Mouse (Mus musculus) erythroblast, embryonic 14.5 days (primary cell): ENCODE measurements around the gene Pax6. TPM values are rescaled to one million over a fixed set of nuclear protein-coding genes. Genes with fewer than 3 reads are reported as not detected.

Experiments used
- H3K27me3 ChIP-seq: 2 replicates; pipeline ENCODE4 v1.6.1; 2012; ENCODE audit warnings: inconsistent platforms; ENCODE audit not compliant: control insufficient read depth
- H3K36me3 ChIP-seq: 2 replicates; pipeline ENCODE4 v1.6.1; 2012; ENCODE audit warnings: mild to moderate bottlenecking, inconsistent platforms; ENCODE audit not compliant: control insufficient read depth
- H3K4me1 ChIP-seq: 2 replicates; pipeline ENCODE4 v1.6.1; 2012; ENCODE audit warnings: inconsistent platforms; ENCODE audit not compliant: control insufficient read depth
- H3K4me3 ChIP-seq: replicated peaks from 2 replicates; pipeline ENCODE3; 2012; ENCODE audit warnings: moderate library complexity, mild to moderate bottlenecking, inconsistent platforms
- H3K9me3 ChIP-seq: 2 replicates; pipeline ENCODE4 v1.6.1; 2012; ENCODE audit warnings: low read length, inconsistent platforms, mixed read lengths; ENCODE audit not compliant: control insufficient read depth
- GATA1 ChIP-seq: IDR thresholded peaks from 2 replicates; pipeline ENCODE4 v1.6.1; 2012; ENCODE audit warnings: low read length, inconsistent platforms, mixed read lengths
- TAL1 ChIP-seq: IDR thresholded peaks from 3 replicates; pipeline ENCODE4 v1.6.1; 2012; ENCODE audit warnings: low read length, inconsistent platforms, mixed read lengths
- polyA plus RNA-seq: library from polyadenylated mRNA; stranded (reverse); fragments of >175 nt; gene quantifications from 2 replicates; pipeline ENCODE4 v1.2.3, GENCODE M21; 2012

Pax6 gene
- polyA plus RNA-seq = 0.05 and 0.06 TPM in 2 replicates

DNA sequence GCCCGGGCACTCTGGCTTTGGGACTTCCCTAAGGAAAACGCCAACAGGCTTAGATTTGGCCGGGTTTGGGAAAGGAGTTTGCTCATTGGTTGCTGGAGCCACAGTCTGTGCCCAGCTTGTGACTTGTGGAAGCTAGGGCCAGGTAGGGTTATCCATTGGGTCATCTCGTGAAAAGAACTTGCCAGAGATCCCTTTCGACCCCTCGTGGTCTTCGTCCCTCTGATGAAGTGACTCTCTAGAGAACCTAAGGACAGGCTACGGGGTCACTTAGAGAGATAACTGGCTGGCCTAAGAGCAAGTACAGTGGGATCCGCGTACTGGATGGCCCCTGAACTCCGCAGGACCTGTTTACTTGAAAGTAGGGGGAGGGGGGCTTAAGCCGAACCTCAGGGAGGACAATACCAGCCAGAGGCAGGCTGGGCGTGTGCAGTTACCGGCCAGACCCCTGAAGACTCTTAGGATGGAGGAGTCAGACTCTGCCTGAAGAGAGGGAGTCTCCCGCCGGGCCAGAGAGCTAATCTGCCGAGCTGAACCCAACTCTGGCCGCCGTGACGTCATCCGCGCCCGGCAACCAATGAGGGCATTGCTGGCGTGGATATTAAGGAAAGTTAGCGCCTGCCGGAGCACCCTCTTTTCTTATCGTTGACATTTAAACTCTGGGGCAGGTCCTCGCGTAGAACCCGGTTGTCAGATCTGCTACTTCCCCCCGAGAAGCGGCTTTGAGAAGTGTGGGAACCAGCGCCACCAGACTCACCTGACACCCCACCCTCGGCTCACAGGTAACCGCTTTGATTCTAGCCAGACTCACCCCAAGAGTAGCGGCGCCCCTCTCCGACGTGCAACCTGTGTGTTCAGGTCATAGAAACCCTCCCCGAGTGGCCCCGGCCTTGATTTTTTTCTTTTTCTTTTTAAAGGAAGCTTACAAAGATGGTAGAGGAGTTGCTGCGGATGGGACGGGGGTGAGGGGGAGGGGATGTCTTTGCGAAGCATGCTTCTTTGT is at the start of gene Pax6:
Gene Pax6 (plus strand): TSS at position 630 of the 1,000 bp plus-strand sequence.
- Histone ChIP-seq H3K36me3 (no peaks in the 10 kb centered on the region), H3K4me3 (no peak within 1 kb of the TSS), H3K9me3 (peaks cover 5% of the 10 kb centered on the region; the same call in 1 of the 2 replicates), H3K4me1 (no peaks in the 10 kb centered on the region), H3K27me3 (peaks cover 100% of the 10 kb centered on the region)
- TF ChIP-seq TAL1 (no peak), GATA1 (no peak)

DNA sequence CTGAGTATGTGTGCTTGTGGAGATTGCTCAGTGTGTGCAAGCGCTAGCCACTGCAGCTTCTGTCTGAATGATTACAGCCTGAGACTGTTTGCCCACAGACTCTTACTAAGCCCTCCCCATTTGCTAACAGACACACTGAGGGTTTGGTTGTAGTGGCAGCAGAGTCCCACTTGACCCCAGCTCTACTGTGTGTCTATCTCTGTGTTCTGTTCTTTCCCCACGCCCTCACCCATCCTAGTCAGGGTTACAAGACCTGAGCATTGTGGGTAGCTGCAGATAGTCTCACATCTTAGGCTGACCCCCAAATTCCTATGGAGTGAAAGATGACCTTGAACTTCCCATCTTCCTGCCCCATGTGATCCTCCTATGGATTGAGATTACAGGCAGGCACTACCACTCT is 19.8 kb upstream of the Pax6 start:
- H3K27me3 ChIP-seq = peaks cover 10% of the 10 kb centered on the region; the same call in 1 of the 2 replicates
- H3K36me3 ChIP-seq = no peaks in the 10 kb centered on the region
- no peaks in the 10 kb centered on the region for H3K9me3 ChIP-seq
- H3K4me3 ChIP-seq = no peak overlapping the region
- H3K4me1 ChIP-seq = no peaks in the 10 kb centered on the region
- TF ChIP-seq GATA1 (no peak), TAL1 (no peak)

DNA sequence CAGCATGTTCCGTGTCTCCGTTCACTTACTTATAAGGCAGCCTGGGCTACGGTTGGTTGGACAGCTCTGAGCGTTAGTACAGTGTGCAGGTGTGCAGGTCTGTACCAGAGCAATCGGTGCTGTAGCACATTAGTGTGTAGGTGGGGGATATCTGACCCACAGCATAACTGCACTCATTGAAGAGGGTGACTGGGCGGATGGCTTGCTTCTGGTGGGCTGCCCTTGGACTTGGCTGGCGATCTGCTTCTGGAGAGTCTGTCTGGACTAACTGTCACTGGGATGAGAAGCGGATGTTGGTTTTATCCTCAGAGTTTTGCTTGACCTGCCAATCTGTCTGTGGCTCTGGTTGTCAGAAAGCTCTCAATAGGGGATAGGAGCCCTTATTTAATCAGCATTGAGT is 12.2 kb upstream of the Pax6 start:
- H3K4me3 ChIP-seq = no peak overlapping the region
- no peaks in the 10 kb centered on the region; the same call in 1 of the 2 replicates for H3K9me3 ChIP-seq
- peaks cover 67% of the 10 kb centered on the region for H3K27me3 ChIP-seq
- no peak for TF ChIP-seq GATA1
- TF ChIP-seq TAL1 = no peak
- no peaks in the 10 kb centered on the region for H3K36me3 ChIP-seq
- no peaks in the 10 kb centered on the region for H3K4me1 ChIP-seq

DNA sequence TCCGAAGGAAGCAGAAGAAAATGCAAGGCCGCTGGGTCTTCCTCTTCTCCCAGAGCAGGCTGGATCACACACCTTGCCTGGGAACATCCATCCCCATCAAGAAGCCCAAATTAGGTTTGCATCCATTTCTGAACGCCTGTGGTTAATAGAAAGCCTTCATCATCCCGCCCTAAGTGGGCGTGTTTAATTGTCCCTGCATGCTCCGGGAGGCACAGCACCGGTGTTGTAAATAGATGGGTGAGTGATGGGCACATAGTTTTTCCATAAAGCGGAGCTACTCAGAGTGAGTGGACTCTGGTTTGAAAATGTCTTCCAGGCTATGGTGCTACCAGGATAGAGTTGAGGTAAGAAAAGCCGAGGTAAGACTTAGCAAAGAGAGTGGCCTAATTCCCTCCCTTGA is 9.3 kb upstream of the Pax6 start:
- no peak for TF ChIP-seq TAL1
- no peak for TF ChIP-seq GATA1

DNA sequence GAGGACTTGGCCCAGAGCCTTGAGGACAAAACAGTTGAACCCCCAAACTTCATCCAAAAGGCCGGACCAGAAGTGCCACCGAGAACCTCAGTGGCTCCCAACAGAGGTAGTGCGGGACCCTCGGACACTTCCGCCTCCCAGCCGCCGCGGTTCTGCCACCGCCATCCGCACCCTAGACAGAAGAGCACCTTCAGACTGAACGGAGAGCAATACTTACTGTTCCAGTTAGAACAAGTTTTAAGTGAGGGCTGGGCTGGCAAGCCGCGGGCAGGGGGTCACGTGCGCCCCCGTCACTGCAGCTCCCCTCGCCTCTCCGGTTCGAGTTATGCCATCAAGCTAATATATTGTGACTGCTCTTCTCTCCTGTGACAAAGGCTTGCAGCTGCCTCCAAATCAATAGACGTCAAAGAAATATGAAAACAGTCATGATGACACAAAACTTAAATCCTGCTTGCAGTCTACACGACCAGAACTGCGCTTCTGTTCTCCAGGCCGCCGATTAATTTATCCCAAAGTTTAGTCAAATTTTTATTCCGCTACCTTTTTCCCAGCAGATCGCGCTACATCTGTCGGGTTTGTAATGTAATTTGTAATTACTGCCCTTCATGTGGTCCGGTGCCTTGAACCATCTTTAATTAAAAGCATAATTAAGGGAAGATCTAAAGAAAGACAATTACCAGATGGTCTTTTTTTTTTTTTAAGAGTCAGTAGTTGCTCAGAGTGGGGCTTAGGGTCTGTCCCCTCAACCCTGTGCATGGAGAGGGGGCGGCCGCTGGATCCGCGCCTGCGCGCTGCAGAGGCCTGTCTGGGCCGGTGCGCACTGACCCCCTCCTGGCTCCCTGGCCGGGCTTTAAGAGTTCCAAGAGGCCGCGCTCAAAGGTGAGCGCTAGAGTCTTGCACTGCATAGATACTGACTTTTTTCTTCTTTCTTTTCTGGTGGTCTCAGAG is 8.5 kb upstream of the Pax6 start:
- no peak for TF ChIP-seq GATA1
- no peak for TF ChIP-seq TAL1
- H3K36me3 ChIP-seq = no peaks in the 10 kb centered on the region
- no peak overlapping the region for H3K4me3 ChIP-seq
- H3K9me3 ChIP-seq = no peaks in the 10 kb centered on the region; the same call in 1 of the 2 replicates
- no peaks in the 10 kb centered on the region for H3K4me1 ChIP-seq
- H3K27me3 ChIP-seq = peaks cover 93% of the 10 kb centered on the region

More for the DNA sequence above, 9.3 kb upstream of the Pax6 start:
- H3K36me3 ChIP-seq = no peaks in the 10 kb centered on the region
- H3K9me3 ChIP-seq = no peaks in the 10 kb centered on the region; the same call in 1 of the 2 replicates
- H3K4me1 ChIP-seq = no peaks in the 10 kb centered on the region
- H3K27me3 ChIP-seq = peaks cover 85% of the 10 kb centered on the region
- no peak overlapping the region for H3K4me3 ChIP-seq

DNA sequence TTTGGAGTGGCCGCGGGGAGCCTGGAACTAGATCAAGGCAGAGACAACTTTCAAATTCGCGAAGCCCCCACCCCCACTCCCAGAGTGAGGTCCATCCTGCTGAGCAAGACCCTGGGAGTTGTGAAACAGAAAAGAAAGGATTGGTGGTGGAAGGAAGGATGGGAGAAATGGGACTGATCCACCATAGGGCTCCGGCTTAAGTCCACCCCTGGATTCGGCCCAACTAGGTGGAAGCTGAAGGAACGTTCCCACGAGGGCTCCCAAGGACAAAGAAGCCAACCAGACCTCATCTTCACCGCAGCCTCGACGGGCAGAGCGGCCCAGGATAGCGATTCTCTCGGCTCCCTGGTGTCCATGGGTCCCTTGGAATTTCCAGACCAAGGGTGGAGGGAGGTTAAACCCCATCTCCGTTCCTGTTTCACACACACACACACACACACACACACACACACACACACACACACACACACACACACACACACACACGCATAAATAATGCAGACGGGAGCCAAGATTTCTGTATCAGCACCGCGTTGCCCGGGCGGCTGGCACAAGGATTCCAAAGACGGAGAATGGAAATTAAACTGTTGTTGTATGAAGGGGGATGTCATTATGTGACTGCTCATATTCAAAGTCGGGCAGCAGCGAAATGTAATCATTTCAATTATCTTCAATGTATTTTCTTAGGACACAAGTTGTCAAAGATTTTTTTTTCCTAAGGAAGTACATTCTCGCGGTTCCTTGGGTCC is 7.7 kb upstream of the Pax6 start:
- H3K9me3 ChIP-seq = no peaks in the 10 kb centered on the region; the same call in 1 of the 2 replicates
- no peaks in the 10 kb centered on the region for H3K4me1 ChIP-seq
- H3K27me3 ChIP-seq = peaks cover 97% of the 10 kb centered on the region
- H3K36me3 ChIP-seq = no peaks in the 10 kb centered on the region
- no peak for TF ChIP-seq TAL1
- no peak for TF ChIP-seq GATA1
- H3K4me3 ChIP-seq = no peak overlapping the region

DNA sequence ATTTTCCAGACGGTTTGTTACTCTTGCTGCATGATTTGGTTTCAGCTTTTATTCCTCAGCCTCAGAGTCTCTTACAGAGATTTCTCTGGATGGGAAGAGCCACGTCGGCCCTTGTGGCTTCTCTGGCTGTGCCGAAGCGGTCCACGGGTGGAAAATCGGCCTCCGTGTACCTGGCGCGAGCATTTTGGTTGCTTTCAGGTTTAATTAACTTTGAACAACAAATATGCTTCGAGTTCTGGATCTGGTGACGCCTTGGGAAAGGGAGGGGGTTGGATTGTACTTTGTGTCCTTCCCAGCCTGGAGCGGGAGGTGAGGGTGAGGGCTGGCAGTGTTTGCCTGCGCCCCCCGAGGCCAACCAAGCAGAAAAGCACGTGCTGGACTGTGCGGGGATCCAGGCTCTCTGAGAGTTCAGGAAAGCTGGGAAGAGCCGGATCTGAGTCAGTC is 7.1 kb upstream of the Pax6 start:
- Histone ChIP-seq H3K9me3 (no peaks in the 10 kb centered on the region; the same call in 1 of the 2 replicates), H3K27me3 (peaks cover 98% of the 10 kb centered on the region), H3K4me1 (no peaks in the 10 kb centered on the region), H3K36me3 (no peaks in the 10 kb centered on the region), H3K4me3 (no peak overlapping the region)
- no peak for TF ChIP-seq GATA1
- TF ChIP-seq TAL1 = no peak

DNA sequence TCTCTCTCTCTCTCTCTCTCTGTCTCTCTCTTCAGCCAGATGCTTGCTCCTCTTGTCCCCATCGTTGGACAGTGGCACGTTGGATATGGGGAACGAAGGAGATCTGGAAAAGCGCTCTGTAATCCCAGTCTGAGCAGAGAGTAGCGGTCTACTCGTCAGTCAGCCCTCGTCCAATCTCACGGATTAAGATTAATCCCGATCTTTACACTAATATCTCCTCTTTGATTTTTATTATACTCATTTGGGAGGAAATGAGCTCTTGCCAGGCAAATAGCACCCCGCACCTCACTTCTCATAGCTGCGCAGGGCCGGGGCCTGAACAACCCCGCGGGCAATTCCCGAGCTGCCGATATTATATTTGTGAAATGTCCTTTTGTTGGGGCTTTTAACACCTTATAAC is 6.6 kb upstream of the Pax6 start:
- H3K4me3 ChIP-seq = no peak overlapping the region
- TF ChIP-seq GATA1 (no peak), TAL1 (no peak)
- peaks cover 98% of the 10 kb centered on the region for H3K27me3 ChIP-seq
- H3K36me3 ChIP-seq = no peaks in the 10 kb centered on the region
- no peaks in the 10 kb centered on the region for H3K4me1 ChIP-seq
- no peaks in the 10 kb centered on the region; the same call in 1 of the 2 replicates for H3K9me3 ChIP-seq
